Mouse (Mus musculus) lung, adult 18-20 months (tissue): ENCODE measurements at regions not wholly inside any gene's neighbourhood (a gene's known extent, or its start where the extent isn't known, plus 50 kb on each side); places are given as distances from the start of the nearest gene placed in this dataset.
A peak's percentile ranks its signal among the peaks of the same experiment; 100 is the strongest.
"Not testable (repeated sequence)": the region's sequence is repeated elsewhere in the genome, so short reads cannot be mapped to it uniquely, and the experiment has no call there.

ENCODE experiments used
- DNase-seq, 2 experiments: peaks; one replicate each; pipeline ENCODE4 v3.0.0; 2022; ENCODE audit warnings: mixed read lengths in 2 of 2

DNA sequence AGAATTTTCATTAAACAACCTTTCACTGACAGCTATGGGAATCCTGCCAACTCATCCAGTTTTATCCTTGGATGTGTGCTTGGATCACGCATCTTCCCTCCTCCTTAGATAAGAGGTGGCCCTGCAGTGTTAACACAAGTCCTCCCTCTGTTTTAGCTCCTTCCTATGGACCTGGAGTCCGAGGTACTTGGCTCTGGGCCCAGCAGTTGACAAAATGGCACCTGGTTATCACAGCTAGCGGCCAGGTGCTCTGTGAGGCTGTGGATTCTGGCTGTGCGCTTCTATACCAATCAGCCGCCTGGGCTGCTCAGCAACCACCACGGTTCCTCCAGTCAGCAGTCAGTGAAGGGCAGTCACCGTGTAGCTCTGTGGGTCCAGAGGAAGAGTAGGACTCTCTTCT, 157.4 kb downstream of the Prdm2 start:
- DNase-seq: no peak

DNA sequence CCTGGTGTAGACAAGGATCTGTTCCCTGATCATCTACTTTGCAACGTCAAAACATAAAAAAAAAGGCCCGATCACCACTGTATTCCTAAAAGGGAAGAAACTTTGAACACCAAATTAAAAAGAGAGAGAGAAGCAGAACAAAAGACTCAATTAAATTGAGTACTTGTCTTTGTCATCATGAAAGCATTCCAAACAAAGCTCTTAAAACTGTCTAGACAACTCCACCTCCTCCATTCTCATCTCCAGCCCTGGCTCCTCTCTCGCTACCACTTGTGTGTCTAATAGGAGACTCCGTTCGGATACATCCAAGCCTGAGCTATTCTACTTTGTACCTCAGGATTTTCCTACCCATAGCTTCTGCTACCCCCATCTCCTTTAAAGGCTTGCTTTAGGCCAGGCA, 159.8 kb downstream of the Prdm2 start:
- DNase-seq: no peak

DNA sequence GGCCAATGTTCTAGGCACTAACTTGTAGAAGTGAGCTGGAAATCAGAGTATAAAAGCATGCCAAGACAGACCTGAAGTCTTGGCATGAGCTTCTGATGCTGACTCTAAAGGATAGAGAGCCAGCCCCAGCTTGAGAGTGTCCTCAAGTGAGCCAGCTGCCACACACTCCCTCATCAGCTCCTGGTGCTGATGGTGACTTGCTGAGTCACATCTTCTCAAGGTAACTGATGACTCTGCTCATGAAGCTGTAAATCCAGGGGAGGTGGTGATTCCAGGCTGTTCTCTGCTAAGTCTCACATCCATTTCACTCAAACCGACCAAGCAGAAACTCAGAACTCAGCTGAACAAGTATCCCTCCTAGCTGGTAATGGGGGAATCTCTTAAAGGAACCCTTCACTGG, 161.6 kb downstream of the Prdm2 start:
- DNase-seq: no peak

DNA sequence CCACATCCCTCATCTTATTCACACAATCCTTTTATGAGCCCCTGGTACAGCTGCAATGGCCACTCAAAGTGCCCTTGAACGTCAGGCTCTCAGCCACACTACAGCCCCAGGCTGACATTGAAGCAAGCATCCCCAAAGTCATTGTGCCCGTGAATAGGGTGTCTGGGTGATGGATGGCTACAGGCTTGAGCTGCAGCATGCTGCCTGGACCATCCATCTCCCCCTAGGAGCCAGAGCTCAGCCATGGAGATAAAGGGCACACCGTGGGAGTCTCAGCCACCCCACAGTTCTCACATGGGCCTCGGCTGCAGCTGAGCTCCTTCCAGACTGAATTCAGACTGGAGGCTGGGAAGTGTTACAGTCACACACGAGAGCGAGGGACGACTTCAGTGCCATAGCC, 167.6 kb downstream of the Prdm2 start:
- no peak for DNase-seq

DNA sequence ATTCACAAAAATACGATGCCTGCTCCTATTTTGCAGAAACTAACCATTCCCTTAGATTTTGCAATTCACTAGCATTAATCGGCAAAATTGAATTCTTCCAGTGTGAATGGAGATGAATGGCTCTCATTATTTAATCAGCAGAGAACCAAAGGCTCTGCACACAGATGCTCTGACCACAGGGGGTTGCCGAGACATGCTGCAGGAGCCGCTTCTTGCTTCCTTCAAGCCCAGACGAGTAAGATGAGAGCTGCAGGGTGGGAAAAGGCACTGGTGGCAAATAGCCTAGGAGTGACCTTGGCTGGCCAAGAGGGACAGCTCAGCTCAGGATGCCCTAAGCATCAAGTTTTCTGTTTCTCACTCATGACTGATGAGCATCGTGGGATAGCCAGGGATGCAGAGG, 170.0 kb downstream of the Prdm2 start:
- no peak for DNase-seq

DNA sequence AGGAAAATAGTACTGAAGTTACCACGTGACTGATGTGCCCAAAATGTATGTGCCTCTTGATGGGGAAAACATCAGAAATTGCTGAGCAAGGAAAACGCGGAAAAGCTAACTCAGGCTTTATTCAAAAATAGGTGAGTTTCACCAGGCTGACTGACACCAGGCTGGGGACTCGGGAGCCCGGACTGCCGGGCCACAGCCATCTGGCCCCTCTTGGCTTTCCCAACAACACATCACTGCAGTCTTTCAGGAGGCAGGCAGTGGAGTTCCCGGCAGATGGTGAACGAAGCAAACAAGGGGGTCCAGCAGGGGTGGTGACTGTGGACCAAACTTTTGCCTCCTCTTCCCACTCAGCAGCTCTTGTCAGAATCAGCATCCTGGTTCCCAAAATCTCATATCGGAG, 174.2 kb downstream of the Prdm2 start:
- no peak for DNase-seq

DNA sequence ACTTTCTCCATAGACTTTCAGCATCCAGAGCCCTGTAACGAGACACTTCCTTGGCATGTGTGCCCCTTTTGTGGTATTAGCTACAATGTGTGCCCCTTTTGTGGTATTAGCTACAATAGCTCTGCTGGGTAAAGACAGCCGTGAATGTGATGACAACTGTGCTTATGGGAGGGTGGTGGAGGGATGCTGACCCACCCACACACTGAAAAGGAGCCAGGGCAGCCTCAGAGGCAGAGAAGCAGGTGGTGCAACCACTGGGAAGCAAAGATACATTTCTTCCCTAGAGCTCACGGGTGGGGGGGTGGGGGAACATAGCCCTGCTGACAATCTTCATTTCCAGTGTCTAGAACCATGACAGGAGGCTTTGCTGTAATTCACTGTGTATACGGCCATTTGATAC, 176.1 kb downstream of the Prdm2 start:
- DNase-seq: no peak

DNA sequence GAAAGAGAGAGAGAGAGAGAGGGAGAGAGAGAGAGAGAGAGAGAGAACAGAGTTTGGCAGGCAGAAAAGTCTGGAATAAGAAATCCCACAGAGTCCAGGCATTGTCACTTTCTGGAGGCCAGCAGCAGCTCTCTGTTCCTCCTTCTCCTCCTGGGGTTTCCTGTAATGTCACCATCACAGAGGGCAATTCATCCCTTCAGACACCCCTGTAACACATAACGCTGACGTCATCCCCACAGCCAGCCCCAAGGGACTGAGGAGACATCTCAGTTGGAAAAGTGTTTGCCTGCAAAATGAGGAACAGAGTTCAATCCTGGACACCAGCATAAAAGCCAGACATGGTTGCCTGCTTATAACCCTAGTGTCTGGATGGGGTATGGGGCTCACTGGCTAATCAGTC, 177.7 kb downstream of the Prdm2 start:
- not testable (repeated sequence) for DNase-seq

DNA sequence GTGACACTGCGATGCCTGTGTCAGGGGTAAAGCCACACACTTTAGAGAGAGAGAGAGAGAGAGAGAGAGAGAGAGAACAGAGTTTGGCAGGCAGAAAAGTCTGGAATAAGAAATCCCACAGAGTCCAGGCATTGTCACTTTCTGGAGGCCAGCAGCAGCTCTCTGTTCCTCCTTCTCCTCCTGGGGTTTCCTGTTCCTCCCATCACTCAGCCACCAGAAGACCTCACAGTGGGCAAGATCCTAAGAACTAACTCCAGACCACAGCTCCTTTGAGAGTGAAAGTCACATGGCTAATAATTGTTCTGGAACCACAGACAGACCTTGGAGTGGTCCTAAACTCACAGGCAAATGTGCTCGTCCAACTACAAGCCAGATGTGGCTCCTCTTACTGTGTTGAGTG, 178.5 kb downstream of the Prdm2 start:
- DNase-seq: not testable (repeated sequence)

DNA sequence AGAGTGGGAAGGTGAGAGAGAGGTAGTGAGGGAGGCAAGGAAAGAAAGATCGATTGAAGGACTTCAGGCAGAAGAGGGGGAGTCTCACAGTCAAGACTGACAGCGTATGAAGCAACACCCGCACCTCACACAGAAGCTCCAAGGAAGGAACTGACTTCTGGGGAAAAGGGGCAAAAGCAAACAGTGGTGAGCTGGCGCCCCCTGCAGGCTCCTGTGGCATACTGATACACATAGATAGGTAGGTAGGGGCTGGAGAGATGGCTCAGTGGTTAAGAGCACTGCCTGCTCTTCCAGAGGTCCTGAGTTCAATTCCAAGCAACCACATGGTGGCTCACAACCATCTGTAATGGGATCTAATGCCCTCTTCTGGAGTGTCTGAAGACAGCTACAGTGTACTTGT, 183.0 kb downstream of the Prdm2 start:
- not testable (repeated sequence) for DNase-seq

DNA sequence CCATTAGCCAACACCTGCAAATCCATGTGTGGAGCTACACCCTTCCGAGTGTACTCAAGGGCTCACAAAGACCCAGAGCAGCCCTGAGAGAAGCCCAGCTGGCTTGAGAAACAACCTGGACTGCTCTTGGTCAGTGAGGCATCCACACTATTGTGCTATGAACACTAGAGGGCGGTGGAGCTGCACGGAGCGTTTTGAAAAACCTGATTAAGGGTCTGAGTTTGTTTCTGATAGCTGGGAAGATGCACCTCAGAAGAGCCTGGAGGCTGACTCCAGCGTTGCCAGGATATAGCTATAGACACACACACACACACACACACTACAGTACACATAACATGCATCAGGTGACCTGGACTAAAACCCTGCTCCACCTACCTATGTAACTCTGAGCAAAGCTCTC, 185.5 kb downstream of the Prdm2 start:
- DNase-seq: peak; percentile 25 to 40

DNA sequence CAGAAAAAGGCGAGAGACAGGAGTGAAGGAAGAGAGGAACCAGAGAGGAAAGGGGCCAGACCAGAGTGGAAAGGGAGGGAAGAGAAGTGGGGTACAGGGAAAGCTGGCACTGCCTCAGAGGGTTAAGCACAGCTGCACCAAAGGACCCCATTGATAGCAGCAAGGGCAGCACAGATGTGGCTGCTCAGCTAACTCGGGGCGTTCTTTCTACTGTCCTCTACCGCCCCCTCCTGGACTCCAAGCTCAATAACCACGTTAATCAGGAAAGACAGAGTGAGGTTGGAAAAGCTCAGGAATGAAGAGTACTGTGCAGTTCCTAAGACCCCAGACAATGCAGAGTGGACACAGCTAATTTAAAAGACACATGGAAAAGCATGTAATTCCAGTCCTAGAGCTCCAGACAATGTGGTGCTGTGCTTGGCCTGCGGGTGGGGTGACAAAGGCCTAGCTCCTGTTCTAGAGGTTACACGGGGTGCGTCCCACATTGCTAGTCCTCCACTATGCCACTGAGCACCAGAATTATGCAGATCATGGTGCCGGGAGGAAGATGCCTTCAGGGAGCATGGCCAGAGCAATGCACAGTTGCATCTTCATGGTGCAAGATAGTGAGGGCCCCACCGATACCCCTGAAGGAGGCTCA, 191.4 kb downstream of the Prdm2 start:
- DNase-seq: peak in 1 of 2 experiments; percentile 21

DNA sequence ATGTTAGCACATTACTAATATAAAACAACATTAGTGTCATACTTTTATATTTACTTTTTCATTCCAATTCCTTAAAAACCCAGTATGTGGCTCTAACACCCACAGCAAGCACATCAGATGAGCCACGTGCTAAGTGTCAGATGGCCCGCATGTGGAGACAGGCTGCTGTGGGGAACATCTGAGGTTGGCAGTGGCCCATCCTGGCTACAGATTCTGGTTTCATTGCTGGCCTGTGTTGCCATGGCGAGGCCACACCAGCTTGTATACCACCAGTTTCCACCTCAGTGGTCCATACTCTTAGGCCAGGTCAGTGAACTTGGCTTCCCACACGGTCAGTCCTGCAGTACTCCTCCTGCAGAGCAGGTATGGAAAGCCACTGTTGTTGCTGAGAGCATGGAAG, 192.1 kb downstream of the Prdm2 start:
- DNase-seq: no peak

DNA sequence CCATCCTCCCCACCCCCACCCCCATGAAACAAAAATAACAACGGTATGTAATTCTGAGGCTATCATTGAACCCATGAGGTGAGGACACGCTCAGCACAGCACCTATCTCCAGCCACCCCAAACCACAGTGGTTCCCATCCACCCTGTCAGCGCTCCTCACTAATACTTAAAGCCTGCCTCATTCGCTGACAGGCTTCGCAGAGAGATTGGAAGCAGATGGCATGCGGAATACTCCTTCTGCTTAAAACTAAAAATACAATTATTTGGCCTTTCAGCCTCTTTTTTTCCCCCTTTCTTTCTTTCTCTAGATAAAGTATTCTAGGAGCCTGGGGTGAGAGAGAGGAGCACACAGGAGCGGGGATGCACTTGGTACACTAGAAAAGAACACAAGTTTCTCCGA, 199.9 kb downstream of the Prdm2 start:
- DNase-seq: no peak

DNA sequence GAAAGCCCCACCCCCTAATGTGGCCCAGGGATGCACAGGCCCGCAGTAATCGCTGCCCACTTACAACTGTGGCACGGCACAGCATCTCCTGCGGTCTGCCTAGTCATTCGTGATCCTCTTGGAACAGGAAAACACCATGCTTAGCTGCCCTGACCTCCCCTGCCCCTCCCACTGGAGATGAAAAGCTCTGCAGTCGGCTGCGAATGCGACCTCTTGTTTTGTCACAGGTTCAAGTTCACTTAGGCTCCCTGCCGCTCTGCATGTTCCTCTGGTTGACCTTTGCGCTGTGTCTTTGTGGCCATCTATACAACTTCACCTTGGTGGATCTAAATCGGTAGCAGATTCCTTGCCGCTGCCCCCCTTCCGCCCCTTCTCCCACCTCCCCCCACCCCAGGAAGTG, 210.8 kb downstream of the Prdm2 start:
- no peak for DNase-seq

DNA sequence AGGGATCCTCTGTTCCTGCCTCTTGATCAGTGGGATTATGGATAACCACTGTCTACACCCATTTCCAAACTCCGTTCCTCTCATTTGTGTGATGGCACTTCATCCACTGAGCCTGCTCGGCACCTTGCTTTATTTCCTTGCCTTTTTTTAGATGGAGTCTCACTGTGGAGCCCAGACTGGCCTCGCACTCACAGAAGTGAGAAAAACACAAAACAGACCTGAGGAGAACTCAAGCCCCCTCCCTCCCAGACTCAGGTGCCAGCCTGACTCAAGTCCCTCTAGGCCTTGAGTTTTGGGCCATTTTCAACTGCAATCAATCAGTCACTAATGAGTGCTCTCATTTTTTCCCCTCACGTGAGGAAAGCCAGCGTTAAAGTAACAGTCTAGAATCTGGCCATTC, 211.3 kb downstream of the Prdm2 start:
- DNase-seq: no peak

DNA sequence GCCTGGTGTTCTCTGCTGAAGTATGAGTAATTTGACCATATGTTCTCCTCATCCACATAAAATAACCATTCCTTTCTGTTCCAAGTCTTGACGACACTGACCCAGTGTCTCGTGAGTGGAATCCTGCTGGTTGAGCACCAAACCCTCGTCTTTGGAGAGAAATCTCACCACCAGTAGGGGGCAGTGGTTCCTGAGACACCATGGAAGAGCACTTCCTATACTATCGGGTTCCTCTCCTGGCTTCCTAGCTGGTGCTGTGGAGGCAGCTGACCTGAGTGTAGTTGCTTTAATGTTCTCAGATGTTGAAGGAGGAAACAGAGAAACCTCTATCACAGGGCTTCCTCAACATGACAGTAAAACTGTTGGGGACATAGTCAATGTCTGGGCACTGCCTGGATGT, 216.4 kb downstream of the Prdm2 start:
- no peak for DNase-seq

DNA sequence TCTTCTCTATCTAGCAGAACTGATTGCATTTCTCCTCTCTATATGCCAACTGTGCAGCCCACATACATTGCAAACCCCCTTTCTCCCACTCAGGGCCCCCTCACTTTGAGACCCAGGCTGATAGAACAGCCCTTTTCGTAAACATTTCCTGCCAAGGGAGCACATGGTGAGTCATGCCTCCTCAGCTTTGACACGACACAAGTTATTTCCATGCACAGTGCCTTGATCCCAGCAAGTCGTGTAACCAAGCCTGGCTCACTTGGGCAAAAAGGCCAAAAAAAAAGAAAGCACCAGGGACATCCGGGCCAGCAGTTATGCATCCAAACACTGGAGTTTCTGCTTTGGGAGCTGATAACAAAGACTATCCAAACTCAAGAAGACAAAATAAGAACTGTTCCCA, 221.4 kb downstream of the Prdm2 start:
- no peak for DNase-seq

DNA sequence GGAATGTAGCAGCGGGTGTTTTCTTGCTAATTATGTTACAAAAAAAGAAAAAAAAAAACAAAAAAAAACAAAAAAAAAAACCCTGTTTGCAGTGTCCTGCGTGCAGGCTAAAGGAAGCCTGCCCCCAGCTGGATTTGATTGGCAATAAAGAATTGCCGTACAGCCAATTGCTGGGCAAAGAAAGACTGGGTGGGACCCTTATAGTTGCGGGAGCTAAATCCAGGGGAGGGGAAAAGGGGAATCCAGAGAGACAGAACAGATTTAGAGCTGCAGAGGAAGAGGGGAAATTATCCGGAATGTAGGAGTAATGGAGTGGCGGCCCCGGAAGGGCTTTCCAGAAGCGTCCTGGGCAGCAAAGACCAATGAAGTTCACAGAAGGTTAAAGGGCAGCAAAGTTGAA, 223.6 kb downstream of the Prdm2 start:
- DNase-seq: no peak

DNA sequence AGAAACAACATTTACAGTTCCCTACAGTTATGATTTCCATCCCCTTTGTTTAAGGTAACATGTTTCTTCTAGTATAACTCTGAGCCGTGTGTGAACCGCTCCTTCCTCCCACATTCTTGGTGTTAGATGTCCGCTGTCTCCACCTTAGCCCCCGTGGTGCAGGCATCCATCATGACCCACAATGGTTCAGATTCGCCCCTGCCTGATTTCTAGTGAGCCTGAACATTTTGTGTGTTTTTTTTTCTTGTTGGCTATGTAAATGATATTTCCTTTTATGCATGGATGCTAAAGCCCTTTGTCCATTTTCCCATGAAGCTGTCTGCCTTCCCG, 229.5 kb downstream of the Prdm2 start:
- no peak for DNase-seq

DNA sequence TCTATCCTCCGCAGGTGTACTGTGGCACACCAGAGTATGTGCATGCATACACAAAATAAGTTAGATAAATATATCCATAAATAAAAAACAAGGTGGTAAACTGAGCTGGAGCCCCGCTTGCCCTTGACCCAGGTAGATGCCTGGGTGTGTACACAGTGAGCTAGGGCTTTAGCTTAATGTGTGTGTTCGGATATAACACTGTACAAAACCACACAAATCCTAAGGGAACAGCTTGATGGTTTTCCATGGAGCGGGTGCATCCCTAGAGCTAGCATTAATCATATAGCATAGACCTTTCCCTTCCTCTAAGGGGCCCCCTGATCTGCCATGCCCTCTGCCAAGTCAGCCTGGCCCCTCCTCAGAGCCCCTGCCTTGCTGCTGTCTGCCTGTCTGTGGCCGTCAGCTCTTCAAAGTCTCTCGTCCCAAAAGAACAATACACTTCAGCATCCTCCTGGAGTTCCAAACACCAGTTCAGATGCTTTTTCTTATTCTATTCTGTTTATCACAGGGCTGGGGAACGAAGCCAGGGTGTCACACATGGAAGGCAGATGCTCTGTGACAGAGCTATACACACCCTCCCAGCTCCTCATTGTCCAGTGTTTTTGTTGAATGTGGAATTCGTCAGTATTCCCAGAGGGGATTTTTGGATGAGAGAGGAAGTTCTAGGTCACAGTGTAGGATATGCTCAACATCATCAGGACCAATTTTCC, 230.1 kb downstream of the Prdm2 start:
- no peak for DNase-seq

DNA sequence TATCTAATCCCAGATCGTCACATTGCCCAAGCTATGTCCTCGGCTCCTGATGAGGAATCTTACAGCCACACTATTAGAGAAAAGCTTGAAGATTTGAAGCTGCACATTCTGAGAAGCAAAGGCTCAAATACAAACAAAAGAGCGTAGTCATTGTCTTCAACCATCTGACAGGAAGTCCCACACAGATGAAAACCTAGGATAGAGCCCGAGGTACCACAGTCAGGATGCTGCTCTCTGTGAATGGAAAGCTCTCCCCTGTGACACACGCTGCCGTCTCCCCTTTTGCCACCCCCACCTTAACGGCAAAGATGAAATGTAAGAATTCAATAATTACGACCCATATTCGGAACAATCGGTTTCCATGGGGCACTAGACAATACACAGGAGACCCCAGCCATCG, 237.2 kb downstream of the Prdm2 start:
- no peak for DNase-seq

DNA sequence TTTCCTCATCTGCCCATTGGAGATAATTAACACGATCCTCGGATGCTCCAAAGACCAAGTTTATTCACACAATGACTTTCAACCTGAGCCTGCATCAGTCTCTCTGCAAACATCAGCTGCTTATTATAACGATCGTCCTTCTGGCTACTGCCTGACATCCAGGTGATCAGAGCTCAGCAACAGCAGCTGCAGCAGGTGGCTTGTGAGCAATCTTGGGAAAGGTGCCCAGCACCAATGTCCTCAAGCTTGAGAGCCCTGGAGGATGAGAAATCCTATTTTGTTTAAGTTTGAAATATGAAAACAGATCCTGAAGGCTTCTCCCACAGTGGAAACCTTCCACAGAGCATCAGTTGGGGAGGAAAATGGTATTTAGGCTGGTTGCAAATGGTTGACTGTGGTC, 242.8 kb downstream of the Prdm2 start:
- DNase-seq: no peak

DNA sequence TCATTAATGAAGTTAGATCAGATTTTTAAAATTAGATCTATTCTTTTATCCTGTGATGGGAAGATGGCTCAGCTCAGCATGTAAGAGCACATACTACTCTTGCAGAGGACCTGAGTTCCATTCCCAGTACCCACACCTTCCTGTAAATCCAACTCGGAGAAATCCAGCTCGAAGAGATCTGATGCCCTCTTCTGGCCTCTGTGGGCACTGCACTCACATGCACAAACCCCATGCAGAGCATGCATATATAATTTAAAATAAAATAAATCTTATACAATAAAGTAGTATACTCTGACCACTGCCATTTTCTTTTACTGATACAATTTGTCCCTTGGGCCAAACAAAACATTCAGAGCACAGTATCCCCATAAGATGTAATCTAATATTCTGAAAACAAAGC, 245.2 kb downstream of the Prdm2 start:
- DNase-seq: no peak

DNA sequence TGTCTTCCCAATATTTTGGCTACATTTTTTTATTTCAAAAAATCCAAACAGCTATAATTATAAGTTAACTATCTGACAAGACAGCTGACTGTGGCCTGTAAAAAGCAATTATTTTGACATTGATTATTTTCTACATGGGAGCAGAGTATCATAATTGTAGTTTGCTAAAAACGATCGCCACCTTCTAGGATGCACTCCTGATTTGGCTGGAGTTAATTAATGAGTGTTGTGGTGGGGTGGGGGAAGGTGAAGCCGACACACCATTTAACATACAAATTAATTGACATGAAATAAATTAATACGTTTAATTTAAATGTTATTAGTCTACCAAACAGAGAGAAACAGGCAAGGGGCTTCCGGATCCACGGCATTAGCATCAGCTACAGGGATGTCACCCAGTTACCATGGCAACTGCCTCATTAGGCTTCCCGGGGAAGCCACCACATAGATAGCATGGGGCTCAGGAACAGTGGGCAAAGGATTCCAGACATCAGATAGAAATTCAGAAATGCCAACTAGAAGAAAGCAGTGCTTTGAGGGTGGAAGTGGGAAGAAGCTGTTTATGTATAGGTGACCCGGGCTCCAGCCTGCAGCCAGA, 255.9 kb downstream of the Prdm2 start:
- DNase-seq: no peak
